Mouse (Mus musculus) right cerebral cortex, postnatal 25 days (tissue): ENCODE data around the gene Pigk.

Experiments
- DNase-seq: peaks from one replicate; pipeline ENCODE4 v3.0.0; 2022

Gene Pigk

DNA sequence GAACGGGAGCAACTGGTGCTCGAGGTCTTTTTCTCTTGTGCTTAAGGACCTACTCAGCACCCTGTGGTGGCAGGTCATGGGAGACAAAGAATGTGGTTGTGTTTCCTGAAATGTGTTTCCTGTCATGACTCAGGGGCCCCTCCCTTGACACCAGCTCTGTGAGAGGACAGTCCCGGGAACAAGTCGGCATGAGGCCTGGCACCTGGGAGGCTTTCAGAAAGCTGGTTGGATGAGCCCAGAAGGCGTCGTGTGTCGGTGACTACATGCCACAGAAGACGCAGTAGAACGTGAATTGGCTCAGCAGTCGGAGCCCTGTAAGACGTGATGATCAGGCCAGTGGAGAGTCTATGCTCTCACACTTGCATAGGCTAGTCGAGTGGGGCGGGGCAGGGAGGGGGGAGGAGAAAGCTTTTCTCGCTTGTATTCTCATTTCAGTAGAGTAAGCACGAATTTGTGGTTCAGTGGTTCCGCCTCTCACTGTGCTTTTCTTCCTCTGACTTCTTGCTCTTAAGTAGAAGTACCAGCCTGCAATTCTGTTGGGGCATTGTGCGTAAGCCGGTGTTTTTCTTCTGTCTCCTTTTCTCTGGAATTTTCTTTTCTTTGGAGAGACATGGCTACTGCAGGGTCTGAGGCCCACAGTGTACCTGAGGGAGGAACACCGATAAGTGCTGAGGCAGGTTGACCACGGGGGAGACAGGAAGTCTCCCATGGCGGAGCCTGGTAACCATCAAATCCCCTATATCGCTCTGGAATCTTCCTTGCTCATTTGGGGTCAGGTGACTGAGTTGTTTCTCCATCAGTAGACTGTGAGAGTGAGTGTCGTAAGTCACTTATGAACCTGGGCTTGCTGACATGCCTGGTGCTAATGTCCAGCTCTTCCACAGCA, 198.6 kb downstream of the Pigk start:
- no peak for DNase-seq

- no peak for DNase-seq
Observed at GRCm38 (mm10) chr3:152913150-152913549, 199.2 kb downstream of the Pigk start.

GRCm38 (mm10) chr3:152913625-152914024, 199.7 kb downstream of the Pigk start:
- DNase-seq, result no peak

DNA sequence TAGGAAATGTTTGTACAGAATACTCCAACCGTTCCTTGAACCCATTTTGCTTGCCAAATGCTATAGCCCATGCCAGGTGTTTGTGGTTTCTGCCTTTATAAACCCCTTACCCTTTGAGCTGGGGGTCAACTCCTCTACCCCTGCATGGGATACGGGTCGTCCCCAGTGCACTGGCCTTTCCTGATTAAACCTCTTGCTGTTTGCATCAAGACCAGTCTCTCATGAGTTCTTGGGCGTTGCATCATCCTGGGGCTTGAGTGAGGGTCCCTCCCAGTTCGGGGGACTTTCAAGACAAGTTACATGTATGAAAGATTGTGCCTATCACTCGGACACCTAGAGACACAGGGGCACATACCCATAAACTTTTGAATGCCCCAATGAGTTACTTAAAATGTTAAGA, 200.5 kb downstream of the Pigk start:
- DNase-seq, result no peak

DNA sequence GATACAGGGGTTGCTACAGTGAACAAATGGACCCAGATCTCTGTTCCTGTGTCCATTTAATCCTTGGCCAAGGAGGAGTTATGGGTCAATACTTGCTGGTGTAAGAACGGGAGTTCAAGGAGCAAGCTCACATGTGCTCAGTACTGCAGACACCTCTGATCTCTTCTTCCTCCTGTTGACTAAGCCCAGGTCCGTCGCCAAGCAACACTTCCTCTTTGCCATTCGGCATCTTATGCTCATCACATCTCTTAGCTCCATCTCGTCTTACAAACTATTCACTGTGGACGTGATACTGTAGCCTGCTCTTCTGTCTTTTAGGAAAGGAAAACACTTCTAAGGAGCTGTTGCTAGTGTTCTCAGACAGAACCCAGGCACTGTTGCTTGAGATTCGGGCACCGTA, 203.7 kb downstream of the Pigk start:
- no peak for DNase-seq

DNA sequence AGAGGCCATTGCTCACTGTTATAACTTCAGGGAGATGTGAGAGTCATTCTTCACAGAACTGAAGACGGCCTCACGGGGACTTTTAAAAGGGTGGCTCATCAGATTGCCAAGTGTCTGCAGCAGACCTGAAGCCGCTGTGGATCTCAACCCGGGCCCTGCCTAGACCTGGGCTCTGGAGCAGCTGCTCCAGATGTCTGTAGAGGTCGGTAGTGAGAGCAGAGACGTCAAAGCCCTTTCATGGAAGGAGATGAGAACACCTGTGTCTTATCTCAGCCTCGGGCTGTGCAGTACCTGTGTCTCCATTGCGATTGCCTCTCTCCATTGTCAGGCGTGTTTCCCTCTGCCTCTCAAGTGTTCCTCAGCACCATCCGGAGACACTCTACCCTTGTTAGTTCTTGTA, 205.2 kb downstream of the Pigk start:
- no peak for DNase-seq

GRCm38 (mm10) chr3:152920365-152920764, 206.5 kb downstream of the Pigk start:
- no peak for DNase-seq

GRCm38 (mm10) chr3:152923530-152923929, 209.6 kb downstream of the Pigk start:
- DNase-seq, result no peak

DNA sequence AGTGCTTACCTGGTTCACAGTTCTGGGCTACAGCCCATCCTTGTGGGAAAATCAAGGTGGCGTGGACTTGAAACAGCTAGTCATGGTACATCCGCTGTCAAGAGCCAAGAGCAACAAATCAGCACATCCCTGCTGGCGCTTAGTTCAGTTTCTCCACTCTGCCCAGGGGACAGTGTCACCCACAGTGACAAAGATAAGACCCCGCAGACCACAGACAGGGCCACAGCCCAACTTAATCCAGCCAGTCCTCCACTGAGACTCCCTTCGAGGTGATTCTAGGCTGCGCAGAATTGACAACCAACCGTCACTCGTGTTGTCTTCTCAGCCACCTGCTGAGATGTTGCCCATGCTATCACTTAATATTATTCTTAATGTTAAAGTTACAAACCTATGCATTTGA, 211.5 kb downstream of the Pigk start:
- DNase-seq, result no peak

DNA sequence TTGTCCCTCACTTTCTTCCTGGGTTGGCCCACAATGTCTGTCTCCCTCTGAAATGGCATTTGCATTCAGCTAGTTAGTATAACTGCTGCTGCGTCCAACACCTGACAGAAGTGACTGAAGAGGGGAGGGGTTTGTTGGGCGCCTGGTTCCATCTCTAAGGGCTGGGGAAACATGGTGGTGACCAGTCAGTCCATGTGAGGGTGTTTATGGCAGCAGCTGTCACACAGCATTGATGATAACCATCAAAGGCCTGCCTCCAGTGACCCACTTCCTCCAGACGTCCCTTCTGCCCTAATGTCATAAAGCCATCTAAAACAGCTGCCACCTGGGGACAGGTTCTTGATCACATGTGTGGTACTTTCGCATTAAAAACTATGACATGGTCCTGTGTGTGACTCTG, 212.3 kb downstream of the Pigk start:
- DNase-seq, result no peak

GRCm38 (mm10) chr3:152928287-152928975, 214.5 kb downstream of the Pigk start:
- DNase-seq, result no peak

DNA sequence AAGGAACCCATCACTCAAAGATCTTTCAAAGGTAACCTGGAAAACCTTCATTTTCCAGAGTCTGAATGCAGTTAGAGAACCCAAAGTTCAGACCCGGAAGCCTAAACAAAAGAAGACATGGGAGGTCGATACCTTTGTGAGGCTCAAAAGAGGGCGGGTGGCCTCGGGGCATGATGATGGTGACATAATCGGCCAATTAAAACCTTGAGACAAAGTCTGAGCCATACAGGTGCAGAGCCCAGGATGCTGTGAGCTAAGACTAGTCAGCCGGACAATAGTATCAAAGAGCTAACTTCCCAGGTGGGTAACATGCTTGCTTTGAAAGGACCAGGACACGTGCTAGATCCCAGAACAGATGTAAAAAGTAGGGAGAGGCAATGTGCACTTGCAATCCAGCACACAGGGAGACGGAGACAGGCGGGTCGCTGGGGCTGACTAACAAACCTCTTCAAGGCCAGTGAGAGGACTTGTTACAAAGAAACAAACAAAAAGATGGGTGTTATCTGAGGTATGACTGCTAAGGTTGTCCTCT, 215.4 kb downstream of the Pigk start:
- DNase-seq, result no peak

GRCm38 (mm10) chr3:152929788-152930281, 215.9 kb downstream of the Pigk start:
- no peak for DNase-seq

DNA sequence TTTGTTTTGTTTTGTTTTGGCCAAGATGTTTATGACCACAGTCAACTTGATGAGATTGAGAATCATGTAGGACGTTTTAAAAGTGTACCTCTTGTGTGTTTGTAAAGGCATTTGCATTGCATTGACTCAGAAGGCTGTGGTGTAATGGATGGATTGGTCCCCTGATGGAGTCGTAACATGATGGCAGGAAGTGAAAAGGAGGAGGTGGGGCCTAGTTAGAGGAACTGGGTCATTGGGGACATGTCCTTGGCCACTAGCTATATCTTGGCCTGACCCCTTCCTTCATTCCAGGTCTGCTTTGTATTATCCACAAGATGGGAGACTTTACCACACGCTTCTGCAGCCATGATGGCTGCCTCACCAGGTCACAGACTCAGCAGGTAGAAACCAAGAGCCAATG, 217.5 kb downstream of the Pigk start:
- no peak for DNase-seq

GRCm38 (mm10) chr3:152932096-152932495, 218.2 kb downstream of the Pigk start:
- DNase-seq, result no peak

- no peak for DNase-seq
Observed at GRCm38 (mm10) chr3:152932544-152932943, 218.6 kb downstream of the Pigk start.

DNA sequence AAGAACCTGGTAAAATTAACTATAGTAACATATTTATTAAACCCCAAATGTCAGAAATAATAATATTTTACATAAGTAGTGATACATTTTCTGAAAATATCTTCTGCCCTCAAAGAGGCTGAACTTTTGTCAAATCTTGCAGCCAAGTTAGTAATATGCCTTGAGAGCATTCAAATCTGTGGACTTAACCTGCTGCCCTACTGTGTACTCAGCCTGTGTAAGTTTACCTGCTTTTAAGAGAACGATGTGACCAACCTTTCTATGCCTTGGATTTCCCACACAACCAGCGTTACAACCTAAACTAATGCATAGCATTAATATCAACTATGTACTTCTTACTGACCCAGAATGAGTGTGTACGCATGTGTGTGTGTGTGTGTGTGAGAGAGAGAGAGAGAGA, 219.8 kb downstream of the Pigk start:
- DNase-seq, result no peak

- DNase-seq, result no peak
Observed at GRCm38 (mm10) chr3:152936313-152936712, 222.4 kb downstream of the Pigk start.

- DNase-seq, result no peak
Observed at GRCm38 (mm10) chr3:152941671-152942070, 227.8 kb downstream of the Pigk start.

GRCm38 (mm10) chr3:152942985-152943384, 229.1 kb downstream of the Pigk start:
- DNase-seq, result no peak

- DNase-seq, result no peak
Observed at GRCm38 (mm10) chr3:152944766-152945165, 230.9 kb downstream of the Pigk start.

- no peak for DNase-seq
Observed at GRCm38 (mm10) chr3:152947031-152947640, 233.2 kb downstream of the Pigk start.

DNA sequence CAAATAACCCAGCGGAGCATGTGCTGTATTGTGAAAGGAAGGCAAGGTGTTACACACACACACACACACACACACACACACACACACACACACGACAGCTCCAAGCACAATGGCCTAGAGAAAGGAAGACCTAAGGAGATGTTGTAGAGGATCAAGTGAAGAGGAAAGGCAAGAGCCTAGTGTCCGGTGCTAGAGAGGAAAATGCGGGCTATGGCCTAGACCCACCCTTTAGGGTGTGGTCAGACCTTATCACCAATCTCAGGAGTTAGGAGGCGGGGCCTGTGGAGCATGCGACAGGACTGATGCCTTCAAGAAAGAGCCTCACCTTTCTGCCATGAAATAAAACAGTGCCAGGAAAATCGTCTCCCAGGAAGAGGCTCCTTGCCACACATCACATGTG, 234.7 kb downstream of the Pigk start:
- no peak for DNase-seq
